Mouse (Mus musculus): ENCODE results near the gene Yif1b. TPM values are rescaled to one million over a fixed set of nuclear protein-coding genes. Genes with fewer than 3 reads are reported as not detected.
A peak's percentile ranks its signal among the peaks of the same experiment; 100 is the strongest.

Gene Yif1b
- polyA plus RNA-seq, 1 experiment from 2014 or later = 104 TPM

- 82% methylated on average over 7 of the region's 7 CpGs for WGBS
- no peak overlapping the region for H3K9ac ChIP-seq
- no peak for ATAC-seq (ENCODE audit: insufficient number of reproducible peaks, low FRiP score)
These were observed 6.7 kb downstream of the Yif1b start for GRCm38 (mm10) chr7:29244732-29245416.

GRCm38 (mm10) chr7:29246015-29246414, 7.9 kb downstream of the Yif1b start:
- no peak for ATAC-seq (ENCODE audit: insufficient number of reproducible peaks, low FRiP score)
- Histone ChIP-seq H3K4me1 (replicated peaks) (peaks cover 22% of the 10 kb centered on the region), H3K36me3 (peaks cover 33% of the 10 kb centered on the region), H3K27me3 (replicated peaks) (no peaks in the 10 kb centered on the region; the same call in 1 of the 2 replicates), H3K9me3 (replicated peaks) (no peaks in the 10 kb centered on the region), H3K4me3 (no peak overlapping the region), H3K9ac (no peak overlapping the region), H3K27ac (ENCODE audit: poor library complexity, severe bottlenecking) (no peak overlapping the region), H3K4me2 (no peak overlapping the region)
- WGBS = 84% methylated on average over 5 of the region's 5 CpGs

More at GRCm38 (mm10) chr7:29244732-29245416, 6.7 kb downstream of the Yif1b start:
- H3K27ac ChIP-seq (ENCODE audit: poor library complexity, severe bottlenecking) = no peak overlapping the region
- H3K4me3 ChIP-seq = no peak overlapping the region
- H3K9me3 ChIP-seq (replicated peaks) = no peaks in the 10 kb centered on the region
- H3K36me3 ChIP-seq = peaks cover 33% of the 10 kb centered on the region
- H3K4me2 ChIP-seq = no peak overlapping the region
- no peaks in the 10 kb centered on the region; the same call in 1 of the 2 replicates for H3K27me3 ChIP-seq (replicated peaks)
- peaks cover 22% of the 10 kb centered on the region for H3K4me1 ChIP-seq (replicated peaks)

- H3K9ac ChIP-seq = 0 out of 2 replicates have a peak overlapping the region, but pooled peaks have one; percentile 70
- 80% methylated on average over 21 of the region's 21 CpGs for WGBS
- no peaks in the 10 kb centered on the region; the same call in 1 of the 2 replicates for H3K27me3 ChIP-seq (replicated peaks)
- ATAC-seq (ENCODE audit: insufficient number of reproducible peaks, low FRiP score) = no peak
- H3K4me3 ChIP-seq = no peak overlapping the region
- peaks cover 22% of the 10 kb centered on the region for H3K4me1 ChIP-seq (replicated peaks)
- H3K27ac ChIP-seq (ENCODE audit: poor library complexity, severe bottlenecking) = no peak overlapping the region
- no peaks in the 10 kb centered on the region for H3K9me3 ChIP-seq (replicated peaks)
- peaks cover 30% of the 10 kb centered on the region for H3K36me3 ChIP-seq
- peak overlapping the region; percentile 91; the same call in 1 of the 2 replicates for H3K4me2 ChIP-seq
These were observed 8.6 kb downstream of the Yif1b start for GRCm38 (mm10) chr7:29246619-29247313.

- H3K27me3 ChIP-seq (replicated peaks) = no peaks in the 10 kb centered on the region; the same call in 1 of the 2 replicates
- no peak for ATAC-seq (ENCODE audit: insufficient number of reproducible peaks, low FRiP score)
- peak overlapping the region; percentile 70 for H3K9ac ChIP-seq
- H3K36me3 ChIP-seq = peaks cover 30% of the 10 kb centered on the region
- no peaks in the 10 kb centered on the region for H3K9me3 ChIP-seq (replicated peaks)
- H3K4me1 ChIP-seq (replicated peaks) = peaks cover 22% of the 10 kb centered on the region
- peak overlapping the region; percentile 47 for H3K4me3 ChIP-seq
- peak overlapping the region; percentile 91 for H3K4me2 ChIP-seq
- WGBS = 24% methylated on average over 16 of the region's 16 CpGs
- no peak overlapping the region for H3K27ac ChIP-seq (ENCODE audit: poor library complexity, severe bottlenecking)
These were observed 9.2 kb downstream of the Yif1b start for GRCm38 (mm10) chr7:29247314-29247700.

- 5% methylated on average over 19 of the region's 19 CpGs for WGBS
- H3K4me2 ChIP-seq = peak overlapping the region; percentile 91
- H3K27me3 ChIP-seq (replicated peaks) = no peaks in the 10 kb centered on the region; the same call in 1 of the 2 replicates
- ATAC-seq (ENCODE audit: insufficient number of reproducible peaks, low FRiP score) = 0 out of 2 replicates have a peak, but pooled peaks have one; percentile 8
- peaks cover 22% of the 10 kb centered on the region for H3K4me1 ChIP-seq (replicated peaks)
- no peaks in the 10 kb centered on the region for H3K9me3 ChIP-seq (replicated peaks)
- peaks cover 30% of the 10 kb centered on the region for H3K36me3 ChIP-seq
- peak overlapping the region; percentile 47 for H3K4me3 ChIP-seq
- H3K27ac ChIP-seq (ENCODE audit: poor library complexity, severe bottlenecking) = 0 out of 2 replicates have a peak overlapping the region, but pooled peaks have one; percentile 2
- H3K9ac ChIP-seq = peak overlapping the region; percentile 70
These were observed 9.6 kb downstream of the Yif1b start for GRCm38 (mm10) chr7:29247706-29248105.

- H3K4me3 ChIP-seq = peak within 1 kb of the TSS; percentile 47
- WGBS = 8% methylated on average over 20 of the region's 20 CpGs
These were observed 10.2 kb downstream of the Yif1b start, which contains the start of gene 2200002D01Rik for GRCm38 (mm10) chr7:29248261-29248841. TSS of gene 2200002D01Rik (minus strand) at chr7:29248466.

GRCm38 (mm10) chr7:29251166-29251565, 13.0 kb downstream of the Yif1b start:
- Histone ChIP-seq H3K9ac (no peak overlapping the region), H3K9me3 (replicated peaks) (no peaks in the 10 kb centered on the region), H3K4me3 (no peak overlapping the region), H3K4me2 (no peak overlapping the region), H3K4me1 (replicated peaks) (peaks cover 37% of the 10 kb centered on the region), H3K27me3 (replicated peaks) (no peaks in the 10 kb centered on the region; the same call in 1 of the 2 replicates), H3K27ac (ENCODE audit: poor library complexity, severe bottlenecking) (no peak overlapping the region), H3K36me3 (peaks cover 8% of the 10 kb centered on the region)
- 74% methylated on average over 3 of the region's 3 CpGs for WGBS
- ATAC-seq (ENCODE audit: insufficient number of reproducible peaks, low FRiP score) = no peak

More at GRCm38 (mm10) chr7:29248261-29248841, 10.2 kb downstream of the Yif1b start, which contains the start of gene 2200002D01Rik:
- no peaks in the 10 kb centered on the region; the same call in 1 of the 2 replicates for H3K27me3 ChIP-seq (replicated peaks)
- ATAC-seq (ENCODE audit: insufficient number of reproducible peaks, low FRiP score) = peak; percentile 27; the same call in 1 of the 2 replicates
- H3K4me1 ChIP-seq (replicated peaks) = peaks cover 27% of the 10 kb centered on the region
- peaks cover 30% of the 10 kb centered on the region for H3K36me3 ChIP-seq
- peak within 1 kb of the TSS; percentile 91 for H3K4me2 ChIP-seq
- H3K27ac ChIP-seq (ENCODE audit: poor library complexity, severe bottlenecking) = 0 out of 2 replicates have a peak within 1 kb of the TSS, but pooled peaks have one; percentile 2
- H3K9ac ChIP-seq = peak within 1 kb of the TSS; percentile 70
- H3K9me3 ChIP-seq (replicated peaks) = no peaks in the 10 kb centered on the region

- ATAC-seq (ENCODE audit: insufficient number of reproducible peaks, low FRiP score) = no peak
- Histone ChIP-seq H3K9ac (no peak overlapping the region), H3K27ac (ENCODE audit: poor library complexity, severe bottlenecking) (no peak overlapping the region)
These were observed 15.7 kb downstream of the Yif1b start for GRCm38 (mm10) chr7:29253842-29254241.

GRCm38 (mm10) chr7:29255875-29256274, 17.7 kb downstream of the Yif1b start:
- Histone ChIP-seq H3K9ac (no peak overlapping the region), H3K9me3 (replicated peaks) (no peaks in the 10 kb centered on the region), H3K27me3 (replicated peaks) (no peaks in the 10 kb centered on the region), H3K36me3 (peaks cover 3% of the 10 kb centered on the region; the same call in 1 of the 2 replicates), H3K4me2 (no peak overlapping the region), H3K27ac (ENCODE audit: poor library complexity, severe bottlenecking) (no peak overlapping the region), H3K4me3 (no peak overlapping the region), H3K4me1 (replicated peaks) (peaks cover 39% of the 10 kb centered on the region)
- WGBS = 88% methylated on average over 4 of the region's 4 CpGs
- no peak for ATAC-seq (ENCODE audit: insufficient number of reproducible peaks, low FRiP score)

More at GRCm38 (mm10) chr7:29253842-29254241, 15.7 kb downstream of the Yif1b start:
- Histone ChIP-seq H3K4me2 (no peak overlapping the region), H3K27me3 (replicated peaks) (no peaks in the 10 kb centered on the region; the same call in 1 of the 2 replicates), H3K9me3 (replicated peaks) (no peaks in the 10 kb centered on the region), H3K4me1 (replicated peaks) (peaks cover 32% of the 10 kb centered on the region), H3K36me3 (peaks cover 3% of the 10 kb centered on the region; the same call in 1 of the 2 replicates), H3K4me3 (no peak overlapping the region)
- WGBS = 50% methylated on average over 5 of the region's 5 CpGs

GRCm38 (mm10) chr7:29257368-29257767, 19.2 kb downstream of the Yif1b start:
- Histone ChIP-seq H3K4me3 (no peak overlapping the region), H3K9ac (no peak overlapping the region), H3K36me3 (peaks cover 3% of the 10 kb centered on the region; the same call in 1 of the 2 replicates), H3K27ac (ENCODE audit: poor library complexity, severe bottlenecking) (no peak overlapping the region), H3K4me2 (no peak overlapping the region), H3K4me1 (replicated peaks) (peaks cover 44% of the 10 kb centered on the region), H3K9me3 (replicated peaks) (no peaks in the 10 kb centered on the region), H3K27me3 (replicated peaks) (no peaks in the 10 kb centered on the region)
- ATAC-seq (ENCODE audit: insufficient number of reproducible peaks, low FRiP score) = no peak
- 89% methylated on average over 1 of the region's 1 CpGs for WGBS
